Mouse (Mus musculus) MEL (cell line): ENCODE measurements at regions not wholly inside any gene's neighbourhood (a gene's known extent, or its start where the extent isn't known, plus 50 kb on each side); places are given as distances from the start of the nearest gene placed in this dataset.

Source experiments
- DNase-seq: peaks from one replicate; pipeline ENCODE4 v3.0.0; 2011; ENCODE audit warnings: low read depth, low spot score
- H3K27ac ChIP-seq: 2 replicates; pipeline ENCODE4 v1.5.1; 2012; ENCODE audit warnings: low read depth, mild to moderate bottlenecking, control low read depth, low read length, moderate library complexity; ENCODE audit not compliant: control insufficient read depth
- H3K27me3 ChIP-seq, 2 experiments: fragments of 150-350 bp in 1 of 2; sonication (generic) in 1 of 2; 2 replicates each; pipeline ENCODE4 v1.6.1; 2012; ENCODE audit warnings: low read length in 2 of 2, mild to moderate bottlenecking in 2 of 2, improper control_type of control experiment in 1 of 2, moderate library complexity in 1 of 2; ENCODE audit not compliant: insufficient read depth in 2 of 2, control insufficient read depth in 1 of 2
- H3K36me3 ChIP-seq, 2 experiments: 2 replicates each; pipeline ENCODE4 v1.6.1; 2012 to 2014; ENCODE audit warnings: low read length in 2 of 2, improper control_type of control experiment in 1 of 2, inconsistent platforms in 1 of 2, mild to moderate bottlenecking in 1 of 2; ENCODE audit not compliant: insufficient read depth in 2 of 2, control insufficient read depth in 1 of 2
- H3K4me1 ChIP-seq, 2 experiments: fragments of 150-350 bp in 1 of 2; sonication (generic) in 1 of 2; 2 replicates each; pipeline ENCODE4 v1.6.1; 2012; ENCODE audit warnings: low read length in 2 of 2, improper control_type of control experiment in 1 of 2, mild to moderate bottlenecking in 1 of 2; ENCODE audit not compliant: insufficient read depth in 2 of 2, control insufficient read depth in 1 of 2
- H3K4me3 ChIP-seq, 2 experiments: fragments of 150-350 bp in 1 of 2; sonication (generic) in 1 of 2; 2 replicates each; pipeline ENCODE4 v1.5.1; 2012; ENCODE audit warnings: low read depth in 2 of 2, low read length in 2 of 2, mild to moderate bottlenecking in 2 of 2, moderate library complexity in 2 of 2, control low read depth in 1 of 2, improper control_type of control experiment in 1 of 2; ENCODE audit not compliant: control insufficient read depth in 1 of 2, insufficient read depth in 1 of 2
- H3K79me2 ChIP-seq: 2 replicates; pipeline ENCODE4 v1.6.1; 2012; ENCODE audit warnings: mild to moderate bottlenecking, low read length, moderate library complexity; ENCODE audit not compliant: control insufficient read depth, poor library complexity, insufficient read depth
- H3K9ac ChIP-seq: 2 replicates; pipeline ENCODE4 v1.6.1; 2012; ENCODE audit warnings: low read depth, mild to moderate bottlenecking, control low read depth, low read length, moderate library complexity; ENCODE audit not compliant: control insufficient read depth, poor library complexity, severe bottlenecking
- H3K9me3 ChIP-seq: fragments of 150-350 bp; sonication (generic); replicated peaks from 2 replicates; pipeline ENCODE4 v1.6.1; 2012; ENCODE audit warnings: mild to moderate bottlenecking, low read length, improper control_type of control experiment, moderate library complexity; ENCODE audit not compliant: insufficient read depth
- CHD1 ChIP-seq: IDR thresholded peaks from 2 replicates; pipeline ENCODE4 v1.6.1; 2012; ENCODE audit warnings: low read depth, mild to moderate bottlenecking, inconsistent platforms, low read length, improper control_type of control experiment
- CTCF ChIP-seq, 3 experiments: IDR thresholded peaks in 2 of 3; conservative IDR thresholded peaks in 1 of 3; 2 replicates each; pipeline ENCODE4 v1.5.1; 2011 to 2012; ENCODE audit warnings: low read length in 3 of 3, low read depth in 2 of 3, mild to moderate bottlenecking in 2 of 3, improper control_type of control experiment in 1 of 3, inconsistent platforms in 1 of 3, mixed read lengths in 1 of 3, moderate library complexity in 1 of 3; ENCODE audit not compliant: control insufficient read depth in 1 of 3, insufficient read depth in 1 of 3, poor library complexity in 1 of 3, severe bottlenecking in 1 of 3
- E2F4 ChIP-seq: IDR thresholded peaks from 2 replicates; pipeline ENCODE4 v1.6.1; 2011; ENCODE audit warnings: low read depth, low read length, improper control_type of control experiment, borderline replicate concordance
- ELF1 ChIP-seq: IDR thresholded peaks from 2 replicates; pipeline ENCODE4 v1.6.1; 2014; ENCODE audit warnings: low read depth, mild to moderate bottlenecking, inconsistent platforms, low read length, improper control_type of control experiment, moderate library complexity
- EP300 ChIP-seq, 2 experiments: IDR thresholded peaks; 2 replicates each; pipeline ENCODE4 v1.6.1; 2011; ENCODE audit warnings: improper control_type of control experiment in 2 of 2, low read length in 2 of 2, low read depth in 1 of 2, mild to moderate bottlenecking in 1 of 2
- ETS1 ChIP-seq: IDR thresholded peaks from 2 replicates; pipeline ENCODE4 v1.6.1; 2012; ENCODE audit warnings: low read depth, mild to moderate bottlenecking, inconsistent platforms, low read length, improper control_type of control experiment, moderate library complexity
- GABPA ChIP-seq: IDR thresholded peaks from 2 replicates; pipeline ENCODE4 v1.6.1; 2012; ENCODE audit warnings: low read depth, mild to moderate bottlenecking, inconsistent platforms, low read length, improper control_type of control experiment, moderate library complexity
- GATA1 ChIP-seq: IDR thresholded peaks from 2 replicates; pipeline ENCODE4 v1.6.1; 2011; ENCODE audit warnings: low read depth, low read length, improper control_type of control experiment
- HCFC1 ChIP-seq: IDR thresholded peaks from 2 replicates; pipeline ENCODE4 v1.6.1; 2012; ENCODE audit warnings: low read depth, mild to moderate bottlenecking, inconsistent platforms, low read length, improper control_type of control experiment, moderate library complexity
- JUND ChIP-seq: IDR thresholded peaks from 2 replicates; pipeline ENCODE4 v1.6.1; 2011; ENCODE audit warnings: low read depth, mild to moderate bottlenecking, improper control_type of control experiment, low read length
- KAT2A ChIP-seq: conservative IDR thresholded peaks from 2 replicates; pipeline ENCODE4 v1.6.1; 2012; ENCODE audit warnings: low read depth, low read length, improper control_type of control experiment, inconsistent platforms
- MAFK ChIP-seq: IDR thresholded peaks from 2 replicates; pipeline ENCODE4 v1.6.1; 2011; ENCODE audit warnings: low read depth, mild to moderate bottlenecking, low read length, improper control_type of control experiment, borderline replicate concordance
- MAX ChIP-seq: IDR thresholded peaks from 2 replicates; pipeline ENCODE4 v1.6.1; 2011; ENCODE audit warnings: low read length, improper control_type of control experiment
- MAZ ChIP-seq: IDR thresholded peaks from 2 replicates; pipeline ENCODE4 v1.6.1; 2012; ENCODE audit warnings: low read depth, mild to moderate bottlenecking, inconsistent platforms, low read length, improper control_type of control experiment
- MEF2A ChIP-seq: IDR thresholded peaks from 2 replicates; pipeline ENCODE4 v1.6.1; 2014; ENCODE audit warnings: low read depth, mild to moderate bottlenecking, inconsistent platforms, low read length, improper control_type of control experiment; ENCODE audit not compliant: poor library complexity, insufficient replicate concordance, severe bottlenecking; ENCODE audit errors: extremely low read depth
- MXI1 ChIP-seq: IDR thresholded peaks from 2 replicates; pipeline ENCODE4 v1.6.1; 2011; ENCODE audit warnings: mild to moderate bottlenecking, low read depth, low read length, improper control_type of control experiment
- MYC ChIP-seq: IDR thresholded peaks from 2 replicates; pipeline ENCODE4 v1.6.1; 2011; ENCODE audit warnings: low read depth, mild to moderate bottlenecking, low read length, improper control_type of control experiment, moderate library complexity
- NELFE ChIP-seq: IDR thresholded peaks from 2 replicates; pipeline ENCODE4 v1.6.1; 2011; ENCODE audit warnings: low read depth, low read length, improper control_type of control experiment
- NRF1 ChIP-seq: IDR thresholded peaks from 2 replicates; pipeline ENCODE4 v1.6.1; 2014; ENCODE audit warnings: low read depth, mild to moderate bottlenecking, inconsistent platforms, low read length, improper control_type of control experiment, moderate library complexity; ENCODE audit not compliant: poor library complexity, insufficient read depth, severe bottlenecking
- POLR2AphosphoS5 ChIP-seq: IDR thresholded peaks from 2 replicates; pipeline ENCODE4 v1.6.1; 2012; ENCODE audit warnings: low read depth, borderline replicate concordance, mild to moderate bottlenecking, inconsistent platforms, low read length, moderate library complexity, mixed read lengths
- RAD21 ChIP-seq: IDR thresholded peaks from 2 replicates; pipeline ENCODE4 v1.6.1; 2011; ENCODE audit warnings: mild to moderate bottlenecking, low read depth, low read length, improper control_type of control experiment
- RCOR1 ChIP-seq: IDR thresholded peaks from 2 replicates; pipeline ENCODE4 v1.6.1; 2012; ENCODE audit warnings: low read depth, mild to moderate bottlenecking, inconsistent platforms, low read length, improper control_type of control experiment
- SIN3A ChIP-seq: IDR thresholded peaks from 2 replicates; pipeline ENCODE4 v1.6.1; 2012; ENCODE audit warnings: low read length, improper control_type of control experiment, inconsistent platforms
- TCF12 ChIP-seq: IDR thresholded peaks from 2 replicates; pipeline ENCODE4 v1.6.1; 2014; ENCODE audit warnings: low read depth, mild to moderate bottlenecking, inconsistent platforms, low read length, improper control_type of control experiment, moderate library complexity
- UBTF ChIP-seq: IDR thresholded peaks from 2 replicates; pipeline ENCODE4 v1.6.1; 2012; ENCODE audit warnings: low read depth, mild to moderate bottlenecking, inconsistent platforms, low read length, improper control_type of control experiment, moderate library complexity, borderline replicate concordance; ENCODE audit not compliant: insufficient read depth
- USF2 ChIP-seq, 2 experiments: IDR thresholded peaks; 2 replicates each; pipeline ENCODE4 v1.6.1; 2011 to 2012; ENCODE audit warnings: improper control_type of control experiment in 2 of 2, low read length in 2 of 2, borderline replicate concordance in 1 of 2, inconsistent platforms in 1 of 2, low read depth in 1 of 2, mild to moderate bottlenecking in 1 of 2; ENCODE audit not compliant: insufficient read depth in 1 of 2
- ZKSCAN1 ChIP-seq: IDR thresholded peaks from 2 replicates; pipeline ENCODE4 v1.6.1; 2012; ENCODE audit warnings: low read depth, mild to moderate bottlenecking, inconsistent platforms, low read length, improper control_type of control experiment, moderate library complexity
- ZNF384 ChIP-seq: IDR thresholded peaks from 2 replicates; pipeline ENCODE4 v1.6.1; 2012; ENCODE audit warnings: low read depth, mild to moderate bottlenecking, inconsistent platforms, low read length, improper control_type of control experiment

DNA sequence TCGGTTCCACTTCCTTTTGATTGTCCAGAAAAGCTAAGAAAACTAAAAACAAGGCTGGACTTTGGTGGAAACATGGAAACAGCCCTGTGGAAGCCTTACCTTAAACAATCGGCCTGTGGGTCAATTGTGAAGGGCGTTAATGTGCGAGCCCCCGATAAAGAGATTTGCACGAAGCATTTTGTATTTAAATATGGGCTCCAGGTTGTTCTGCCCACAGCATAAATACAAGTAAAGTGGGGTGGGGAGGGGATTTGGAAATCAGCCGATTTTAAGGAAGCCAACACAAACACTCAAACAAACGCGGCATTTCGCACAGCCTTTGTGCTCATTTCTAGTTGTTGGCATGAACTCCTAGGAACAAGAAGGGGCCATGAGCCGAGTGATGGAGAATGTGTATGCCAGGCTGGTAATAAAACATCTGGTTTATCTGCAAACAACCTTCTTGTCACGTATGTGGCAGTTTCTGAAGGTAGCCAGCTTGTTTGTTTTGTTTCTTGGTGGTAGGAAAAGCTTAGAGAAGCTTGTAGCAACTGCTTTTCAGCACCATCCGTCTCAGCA is 240.8 kb upstream of the Jag1 start:
- no peak overlapping the region for H3K4me3 ChIP-seq
- H3K9ac ChIP-seq, result no peak overlapping the region
- no peaks in the 10 kb centered on the region for H3K4me1 ChIP-seq
- no peaks in the 10 kb centered on the region for H3K9me3 ChIP-seq
- no peaks in the 10 kb centered on the region for H3K27me3 ChIP-seq
- no peaks in the 10 kb centered on the region for H3K36me3 ChIP-seq
- TF ChIP-seq UBTF, result no peak
- no peak for TF ChIP-seq NRF1
- TF ChIP-seq MXI1, result no peak
- no peak for TF ChIP-seq MAFK
- no peak for TF ChIP-seq ELF1
- no peak for TF ChIP-seq CTCF (IDR thresholded peaks at IDR 0.05 in 2 of 3, conservative IDR thresholded peaks at IDR 0.05 in 1 of 3; ENCODE audit: control insufficient read depth in 1 of 3, insufficient read depth in 1 of 3, low read depth in 2 of 3, low read length in 3 of 3, poor library complexity in 1 of 3, severe bottlenecking in 1 of 3)
- TF ChIP-seq E2F4, result no peak
- TF ChIP-seq ZKSCAN1, result no peak
- no peak for TF ChIP-seq MEF2A
- no peak for TF ChIP-seq JUND
- TF ChIP-seq HCFC1, result no peak
- no peak for TF ChIP-seq NELFE
- TF ChIP-seq RAD21, result no peak
- TF ChIP-seq GATA1, result no peak
- no peak for TF ChIP-seq GABPA
- no peak for TF ChIP-seq USF2 (IDR thresholded peaks at IDR 0.05; ENCODE audit: borderline replicate concordance in 1 of 2, insufficient read depth in 1 of 2, low read depth in 1 of 2, low read length in 2 of 2)
- TF ChIP-seq TCF12, result no peak
- no peak for DNase-seq
- no peak overlapping the region for H3K27ac ChIP-seq
- H3K79me2 ChIP-seq, result no peaks in the 10 kb centered on the region

DNA sequence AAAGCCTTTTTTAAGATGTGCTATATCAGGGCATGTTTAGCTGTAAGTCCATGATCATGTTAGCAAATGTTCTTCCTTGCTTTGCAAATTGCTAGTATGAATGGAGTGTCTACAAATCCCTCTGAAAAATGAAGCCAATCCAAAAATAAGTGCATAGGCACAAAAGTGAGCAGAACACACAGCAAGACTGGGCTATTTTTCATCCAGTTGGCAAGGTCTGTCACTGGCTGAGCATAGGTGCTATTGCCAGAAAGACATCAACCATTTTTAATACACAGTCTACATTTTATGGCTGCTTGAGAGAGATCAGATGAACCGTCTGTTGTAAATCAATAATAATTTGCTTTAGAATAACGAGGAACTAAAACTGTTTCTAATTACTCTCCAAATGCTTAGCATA is 227.3 kb upstream of the Jag1 start:
- TF ChIP-seq RCOR1, result no peak
- TF ChIP-seq KAT2A, result no peak
- no peak for TF ChIP-seq NRF1
- TF ChIP-seq ETS1, result no peak
- no peak for TF ChIP-seq POLR2AphosphoS5
- TF ChIP-seq MAZ, result no peak
- TF ChIP-seq EP300 (IDR thresholded peaks at IDR 0.05; ENCODE audit: low read depth in 1 of 2, low read length in 2 of 2), result no peak
- no peak for TF ChIP-seq MAX
- TF ChIP-seq MYC, result no peak
- no peak for TF ChIP-seq ZNF384
- no peak for TF ChIP-seq NELFE
- TF ChIP-seq CHD1, result no peak
- TF ChIP-seq MXI1, result no peak
- TF ChIP-seq SIN3A, result no peak
- TF ChIP-seq ELF1, result no peak
- no peak for TF ChIP-seq USF2 (IDR thresholded peaks at IDR 0.05; ENCODE audit: borderline replicate concordance in 1 of 2, insufficient read depth in 1 of 2, low read depth in 1 of 2, low read length in 2 of 2)
- DNase-seq, result no peak
- Histone ChIP-seq H3K27ac (no peak overlapping the region), H3K9me3 (no peaks in the 10 kb centered on the region), H3K36me3 (no peaks in the 10 kb centered on the region), H3K9ac (no peak overlapping the region), H3K27me3 (no peaks in the 10 kb centered on the region), H3K4me1 (no peaks in the 10 kb centered on the region), H3K79me2 (no peaks in the 10 kb centered on the region), H3K4me3 (no peak overlapping the region)
